Mouse (Mus musculus): Measurements from ENCODE around the gene Kif14. TPM values are rescaled to one million over a fixed set of nuclear protein-coding genes. Genes with fewer than 3 reads are reported as not detected.

The Kif14 gene
- total and polyA plus RNA-seq, 3 experiments, result 5.5 to 12.0 (median 7.8) TPM

GRCm38 (mm10) chr1:136580266-136580665, 114.1 kb downstream of the Kif14 start:
- Histone ChIP-seq H3K9me3 (replicated peaks; ENCODE audit: low read length) (no peaks in the 10 kb centered on the region), H3K9ac (ENCODE audit: insufficient read depth, low read depth) (no peak overlapping the region), H3K79me2 (replicated peaks; ENCODE audit: control insufficient read depth, extremely low read depth, insufficient read depth, poor library complexity, severe bottlenecking) (no peaks in the 10 kb centered on the region), H3K4me3 (replicated peaks in 1 of 3; ENCODE audit: low read depth in 2 of 3, low read length in 2 of 3, poor library complexity in 1 of 3) (no peak overlapping the region), H3K36me3 (replicated peaks in 1 of 2; ENCODE audit: control insufficient read depth in 1 of 2, insufficient read depth in 1 of 2, low read length in 1 of 2) (no peaks in the 10 kb centered on the region), H3K4me2 (ENCODE audit: insufficient read depth, low read depth, poor library complexity, severe bottlenecking) (no peak overlapping the region), H3K4me1 (ENCODE audit: control insufficient read depth in 1 of 2, insufficient read depth in 2 of 2) (peaks cover 4 to 25% of the 10 kb centered on the region in 2 experiments; a peak in 3 of 4 replicates), H3K27ac (ENCODE audit: insufficient read depth, low read depth) (no peak overlapping the region), H3K27me3 (replicated peaks) (no peaks in the 10 kb centered on the region)
- dilution Hi-C loops (cut with MboI; ENCODE audit: extremely low pct_ligation_motif_present, extremely low pct_unique_long_range_greater_than_20kb, low sequenced_read_pairs) (no loop called here), in situ Hi-C loops (cut with MboI; ENCODE audit: low pct_ligation_motif_present, low pct_unique_long_range_greater_than_20kb, low sequenced_read_pairs) (no loop called here)
- no peak for DNase-seq (ENCODE audit: extremely low read depth)
- TF ChIP-seq CTCF (conservative IDR thresholded peaks at IDR 0.05 in 1 of 2, IDR thresholded peaks at IDR 0.05 in 1 of 2; ENCODE audit: low read depth in 2 of 2, low read length in 2 of 2) (no peak), ZNF384 (IDR thresholded peaks at IDR 0.05; ENCODE audit: low read depth, low read length) (no peak), ZKSCAN1 (IDR thresholded peaks at IDR 0.05; ENCODE audit: borderline replicate concordance, low read depth, low read length) (no peak), RAD21 (IDR thresholded peaks at IDR 0.05; ENCODE audit: low read depth, low read length) (no peak), MAZ (IDR thresholded peaks at IDR 0.05; ENCODE audit: low read depth, low read length) (no peak), UBTF (IDR thresholded peaks at IDR 0.05; ENCODE audit: low read depth, low read length) (no peak), POLR2AphosphoS2 (IDR thresholded peaks at IDR 0.05; ENCODE audit: low read depth, low read length) (no peak), SIN3A (IDR thresholded peaks at IDR 0.05; ENCODE audit: low read length) (no peak), GABPA (IDR thresholded peaks at IDR 0.05; ENCODE audit: insufficient replicate concordance, low read depth, low read length) (no peak), KAT2A (IDR thresholded peaks at IDR 0.05; ENCODE audit: insufficient replicate concordance, low read length) (no peak), ZMIZ1 (IDR thresholded peaks at IDR 0.05; ENCODE audit: low read depth, low read length) (no peak), POLR2A (IDR thresholded peaks at IDR 0.05; ENCODE audit: low read depth, low read length) (no peak), PAX5 (IDR thresholded peaks at IDR 0.05; ENCODE audit: low read length) (no peak), MXI1 (IDR thresholded peaks at IDR 0.05; ENCODE audit: low read depth, low read length) (no peak), SMC3 (IDR thresholded peaks at IDR 0.05; ENCODE audit: low read depth, low read length) (no peak), USF1 (IDR thresholded peaks at IDR 0.05; ENCODE audit: low read depth, low read length) (no peak), JUN (IDR thresholded peaks at IDR 0.05; ENCODE audit: insufficient read depth, low read depth, low read length) (no peak), MAX (IDR thresholded peaks at IDR 0.05; ENCODE audit: low read length) (no peak), CHD1 (IDR thresholded peaks at IDR 0.05; ENCODE audit: low read depth, low read length) (no peak), MAFK (IDR thresholded peaks at IDR 0.05; ENCODE audit: insufficient replicate concordance, low read length) (no peak)

Other genes with a start within 250 kb of the Kif14 start
- 0.34 and 0.42 TPM in 2 replicates for gene Inava, start 232.1 kb upstream of the Kif14 start, total RNA-seq (2012; rRNA removed)
- not detected in 2 replicates for gene Inava, start 232.1 kb upstream of the Kif14 start, total RNA-seq (2014; rRNA removed)
- gene Inava, start 232.1 kb upstream of the Kif14 start, polyA plus RNA-seq (2012; ENCODE audit: insufficient read length, low read depth), result 0.11 and 0.34 TPM in 2 replicates
- not detected in 2 replicates for gene Gpr25, start 205.5 kb upstream of the Kif14 start, total RNA-seq (2012; rRNA removed)
- not detected in 2 replicates for gene Gpr25, start 205.5 kb upstream of the Kif14 start, total RNA-seq (2014; rRNA removed)
- not detected in 2 replicates for gene Gpr25, start 205.5 kb upstream of the Kif14 start, polyA plus RNA-seq (2012; ENCODE audit: insufficient read length, low read depth)
- gene Camsap2, start 120.2 kb upstream of the Kif14 start, total RNA-seq (2012; rRNA removed), result 5.6 and 7.0 TPM in 2 replicates
- gene Camsap2, start 120.2 kb upstream of the Kif14 start, total RNA-seq (2014; rRNA removed), result 9.5 and 10.0 TPM in 2 replicates
- gene Camsap2, start 120.2 kb upstream of the Kif14 start, polyA plus RNA-seq (2012; ENCODE audit: insufficient read length, low read depth), result 10.9 and 11.3 TPM in 2 replicates
- 7.2 and 9.0 TPM in 2 replicates for gene Ddx59, start 51.1 kb upstream of the Kif14 start, total RNA-seq (2012; rRNA removed)
- gene Ddx59, start 51.1 kb upstream of the Kif14 start, total RNA-seq (2014; rRNA removed), result 10.9 and 12.2 TPM in 2 replicates
- gene Ddx59, start 51.1 kb upstream of the Kif14 start, polyA plus RNA-seq (2012; ENCODE audit: insufficient read length, low read depth), result 6.9 and 8.1 TPM in 2 replicates
- 20.7 and 23.0 TPM in 2 replicates for gene Zfp281, start 158.6 kb downstream of the Kif14 start, total RNA-seq (2012; rRNA removed)
- gene Zfp281, start 158.6 kb downstream of the Kif14 start, total RNA-seq (2014; rRNA removed), result 39.5 and 40.4 TPM in 2 replicates
- gene Zfp281, start 158.6 kb downstream of the Kif14 start, polyA plus RNA-seq (2012; ENCODE audit: insufficient read length, low read depth), result 15.4 and 17.2 TPM in 2 replicates